Mouse (Mus musculus) left cerebral cortex, postnatal 36 days (tissue): ENCODE results near the gene Nwd1. TPM values are rescaled to one million over a fixed set of nuclear protein-coding genes. Genes with fewer than 3 reads are reported as not detected.

ENCODE experiments used
- DNase-seq, 2 experiments: peaks; one replicate each; pipeline ENCODE4 v3.0.0; 2021 to 2022; ENCODE audit warnings: low spot score in 2 of 2, mixed read lengths in 1 of 2
- intact Hi-C: fragments of 180-260 bp; cut with DNase I; formaldehyde crosslinking; loops from one replicate; pipeline ENCODE4 v1.15.1; 2025
- microRNA-seq: library from miRNA; unstranded; fragments of <30 nt; microRNA quantifications from one replicate; pipeline ENCODE4 v1.2.0, GENCODE M21; 2022
- total RNA-seq, 2 experiments: library from RNA; stranded (reverse); gene quantifications; 2 replicates each; pipeline ENCODE4 v1.2.3; 2021

The Nwd1 gene
- total RNA-seq, 2 experiments from 2014 or later: 40.5 to 48.4 TPM

GRCm38 (mm10) chr8:72758310-72758709, 111.8 kb downstream of the Nwd1 start:
- DNase-seq: no peak
- intact Hi-C loops: no loop called here

- intact Hi-C loops: no loop called here
- DNase-seq: no peak
Measured at GRCm38 (mm10) chr8:72760216-72760615, 113.7 kb downstream of the Nwd1 start.

- DNase-seq: no peak
- intact Hi-C loops: no loop called here
Measured at GRCm38 (mm10) chr8:72761322-72762051, 115.0 kb downstream of the Nwd1 start, which contains the start of gene F2rl3. Gene F2rl3 (plus strand): TSS chr8:72761880.

- DNase-seq: no peak
- intact Hi-C loops: no loop called here
Measured at GRCm38 (mm10) chr8:72762306-72762705, 115.8 kb downstream of the Nwd1 start.

- no peak for DNase-seq
- intact Hi-C loops: no loop called here
Measured at GRCm38 (mm10) chr8:72765696-72766095, 119.2 kb downstream of the Nwd1 start.

GRCm38 (mm10) chr8:72766777-72767176, 120.3 kb downstream of the Nwd1 start:
- no peak for DNase-seq
- intact Hi-C loops: no loop called here

Small RNAs within 50 kb of the gene (microRNA-seq; reads per million reads assigned to microRNA genes)
- gene Gm26237: not detected

Other genes starting within 250 kb of the Nwd1 start
- gene Eps15l1, start 225.3 kb upstream of the Nwd1 start, total RNA-seq: 10 to 100 TPM; 60.0 to 75.6 TPM
- under 1 TPM; 0.61 to 0.81 TPM for gene Calr3, start 202.8 kb upstream of the Nwd1 start, total RNA-seq
- 10 to 100 TPM; 10.3 to 15.1 TPM for gene 1700030K09Rik, start 202.8 kb upstream of the Nwd1 start, total RNA-seq
- gene Cherp, start 171.5 kb upstream of the Nwd1 start, total RNA-seq: 10 to 100 TPM; 59.7 to 76.4 TPM
- 10 to 100 TPM; 50.9 to 53.5 TPM for gene Slc35e1, start 154.1 kb upstream of the Nwd1 start, total RNA-seq
- 10 to 100 TPM in 1 of 2 experiments, 1 to 10 TPM in 1; 9.6 to 10.7 TPM for gene Med26, start 98.4 kb upstream of the Nwd1 start, total RNA-seq
- gene Smim7, start 75.6 kb upstream of the Nwd1 start, total RNA-seq: 100 to 1,000 TPM; 111 to 128 TPM
- gene Tmem38a, start 74.7 kb upstream of the Nwd1 start, total RNA-seq: 100 to 1,000 TPM; 121 to 137 TPM
- 100 to 1,000 TPM; 140 to 148 TPM for gene Sin3b, start 76.6 kb downstream of the Nwd1 start, total RNA-seq
- gene F2rl3, start 115.2 kb downstream of the Nwd1 start, total RNA-seq: under 1 TPM; 0.17 to 0.23 TPM